Mouse (Mus musculus) cerebellum, postnatal 25 days (tissue): ENCODE data around the gene Clec12b.
"Not testable (repeated sequence)": the region's sequence is repeated elsewhere in the genome, so short reads cannot be mapped to it uniquely, and the experiment has no call there.

Experiments
- DNase-seq, 2 experiments: peaks; one replicate each; pipeline ENCODE4 v3.0.0; 2021; ENCODE audit warnings: mixed read lengths in 2 of 2

The Clec12b gene

DNA sequence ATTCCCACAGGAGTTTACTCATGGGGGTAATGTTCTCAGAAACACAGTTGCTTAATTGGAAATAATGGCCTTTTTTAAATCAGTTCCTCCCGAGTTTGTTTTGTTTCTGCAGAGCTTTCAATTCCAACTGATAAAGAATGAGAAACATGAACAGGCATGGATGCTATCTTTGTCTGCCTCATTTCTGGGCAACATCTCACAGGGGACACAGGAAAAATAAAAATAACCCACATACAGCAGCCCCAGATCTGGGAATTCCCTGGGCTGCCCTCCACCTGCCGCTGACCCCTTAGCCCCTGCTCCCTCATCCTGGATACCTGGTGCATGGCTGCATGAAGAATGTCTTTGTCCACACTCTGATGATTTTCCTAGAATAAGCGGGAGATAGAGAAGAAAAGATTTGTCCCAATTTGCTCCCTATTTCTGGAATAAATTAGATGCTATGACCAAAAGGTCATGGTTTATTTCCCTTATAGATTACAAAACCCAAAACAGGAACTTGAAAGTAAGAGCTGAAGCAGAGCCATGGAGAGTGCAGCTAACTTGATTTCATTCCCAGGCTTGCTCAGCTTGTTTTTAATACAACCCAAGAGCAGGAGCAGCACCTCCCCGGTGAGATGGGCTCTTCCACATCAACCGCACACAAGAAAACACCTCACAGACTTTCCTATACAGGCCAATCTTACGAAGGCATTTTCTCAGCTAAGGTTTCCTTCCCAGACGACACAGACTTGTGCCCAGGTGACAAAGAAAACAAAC is 16.1 kb downstream of the Clec12b start:
- no peak for DNase-seq

DNA sequence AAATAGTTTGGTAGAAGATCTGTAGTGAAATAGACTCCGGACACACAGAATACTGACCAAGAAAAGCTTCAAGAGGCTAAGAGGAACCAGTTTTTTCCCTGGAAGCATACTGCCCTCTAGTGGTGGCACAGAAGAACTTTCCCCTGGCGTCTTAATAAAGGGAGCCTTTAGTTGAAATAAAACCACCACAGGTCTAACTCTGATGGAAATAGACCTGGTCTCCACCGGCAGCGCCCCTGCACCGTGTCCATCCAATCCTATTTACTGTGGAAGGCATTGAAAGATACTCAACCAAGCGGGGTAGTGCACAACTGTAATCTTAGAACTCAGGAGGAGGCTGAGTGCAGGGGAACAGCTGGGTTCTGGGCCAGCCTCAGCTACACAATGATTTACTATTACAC is 19.7 kb downstream of the Clec12b start:
- peak; percentile 6 to 49 for DNase-seq

GRCm38 (mm10) chr6:129363942-129364341 is 21.7 kb downstream of the Clec12b start:
- DNase-seq, result no peak

GRCm38 (mm10) chr6:129359515-129359914 is 26.2 kb downstream of the Clec12b start:
- DNase-seq, result no peak

DNA sequence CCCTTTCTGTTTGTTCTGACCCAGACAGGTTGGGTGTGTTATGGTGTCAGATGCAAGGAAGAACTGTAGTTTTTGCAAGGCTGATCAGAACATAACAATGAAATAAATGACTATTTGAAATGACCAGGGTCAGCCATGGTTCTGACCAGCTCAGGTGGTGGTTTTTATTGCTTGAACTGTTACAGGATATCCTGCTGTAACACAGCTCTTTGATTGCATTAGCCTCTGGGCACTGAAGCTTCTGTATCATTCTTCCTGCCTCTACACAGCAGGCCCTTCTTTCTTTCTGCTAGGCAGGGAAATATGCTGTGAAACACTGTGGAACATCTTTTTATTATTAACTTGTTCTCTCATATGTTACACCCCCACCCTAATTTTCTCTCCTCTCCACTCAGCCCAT is 29.2 kb downstream of the Clec12b start:
- DNase-seq, result no peak

DNA sequence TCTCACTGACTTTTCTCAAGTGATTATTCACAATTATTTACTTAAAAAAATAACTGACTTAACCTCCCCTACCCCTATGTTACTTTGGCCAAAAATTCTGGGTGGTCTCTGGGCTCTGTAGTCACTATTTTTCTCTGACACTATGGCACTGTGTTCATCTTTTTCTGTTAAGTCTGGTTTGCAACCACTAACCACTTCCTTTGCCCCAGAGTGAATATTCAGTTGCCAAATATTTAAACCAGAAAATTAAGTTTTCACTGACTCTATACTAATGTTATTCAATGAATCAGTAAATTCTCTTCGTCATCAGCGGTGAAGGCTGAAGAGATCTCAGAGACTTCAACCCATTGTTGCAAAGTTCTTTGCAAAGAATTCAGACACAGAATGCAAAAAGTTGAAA is 29.9 kb downstream of the Clec12b start:
- DNase-seq, result no peak

- no peak for DNase-seq
These were observed 34.6 kb downstream of the Clec12b start for GRCm38 (mm10) chr6:129351091-129351490.

GRCm38 (mm10) chr6:129349524-129350352 is 35.9 kb downstream of the Clec12b start:
- DNase-seq, result no peak

DNA sequence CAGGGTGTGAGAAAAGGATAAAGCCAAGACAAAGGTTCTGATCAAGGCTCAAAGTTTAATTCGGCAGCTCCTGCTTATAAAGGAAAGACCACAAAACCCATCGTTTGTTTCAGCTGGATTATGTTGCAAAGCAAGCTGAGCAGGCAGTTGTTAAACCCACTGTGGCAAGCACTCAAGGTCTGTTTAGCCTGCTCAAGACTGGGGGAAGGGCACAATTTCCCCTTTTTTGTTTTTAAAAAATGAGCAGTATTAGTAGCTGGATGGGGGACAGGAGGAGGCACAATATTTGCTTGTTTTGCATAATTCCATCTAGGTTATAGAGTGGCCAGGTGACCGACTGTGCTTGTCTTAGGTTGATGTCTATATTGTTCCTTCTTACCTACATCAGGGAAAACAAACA is 41.3 kb downstream of the Clec12b start:
- DNase-seq, result no peak

GRCm38 (mm10) chr6:129342391-129342790 is 43.3 kb downstream of the Clec12b start, which contains the start of gene Clec12a:
Gene Clec12a (plus strand): TSS chr6:129342691.
- not testable (repeated sequence) for DNase-seq

GRCm38 (mm10) chr6:129337751-129338150 is 47.9 kb downstream of the Clec12b start:
- no peak for DNase-seq

- peak; percentile 8 to 42 for DNase-seq
These were observed 52.0 kb downstream of the Clec12b start for GRCm38 (mm10) chr6:129333674-129334078.

DNA sequence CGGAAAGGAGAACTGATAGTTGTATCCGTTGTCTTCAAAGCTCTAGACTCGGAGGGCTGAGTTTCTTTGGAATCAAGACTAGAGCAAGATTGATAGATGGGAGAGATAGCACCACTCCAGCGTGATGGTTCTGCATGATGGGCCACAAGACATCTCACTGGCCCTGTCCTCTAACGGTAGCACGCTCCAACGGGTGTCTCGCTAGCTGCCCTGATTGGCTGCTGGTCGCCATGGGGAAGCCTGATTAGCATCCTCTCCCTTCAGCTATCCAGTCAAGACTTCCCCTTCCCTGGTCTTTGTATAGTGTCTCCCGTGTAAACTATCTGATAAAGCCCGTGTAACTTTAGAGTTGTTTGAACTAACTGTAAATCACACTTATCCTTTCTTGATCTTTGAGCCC is 54.1 kb downstream of the Clec12b start, which contains the start of gene 4922502D21Rik:
Gene 4922502D21Rik, minus strand, starts transcription at position 187 of the 400 bp plus-strand sequence.
- DNase-seq, result no peak

DNA sequence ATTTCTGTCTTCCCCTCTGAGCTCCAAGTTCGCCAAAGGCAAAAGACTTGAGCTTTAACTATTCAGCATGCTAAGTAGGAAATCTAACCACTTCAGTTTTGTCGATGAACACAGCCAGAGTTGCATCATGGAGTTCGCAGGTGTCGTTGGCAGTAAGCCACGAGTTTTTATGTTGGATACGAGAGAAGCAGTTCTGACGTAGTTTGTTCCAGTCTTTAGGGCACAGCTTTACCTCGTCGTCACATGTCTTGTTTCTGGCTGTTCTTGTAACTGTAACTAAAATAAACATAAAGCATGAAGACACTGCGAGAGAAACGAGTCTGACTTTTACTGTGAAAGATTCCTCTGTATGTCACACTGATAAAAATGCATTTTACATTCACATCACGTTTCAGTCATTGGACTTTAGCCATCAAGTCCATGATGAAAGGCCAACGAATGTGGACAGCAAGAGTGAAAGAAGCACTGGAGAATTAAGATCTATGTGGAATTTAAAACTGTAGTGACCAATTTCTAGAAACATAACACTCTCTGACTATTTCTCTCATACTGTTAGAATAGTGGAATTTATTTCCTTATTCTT is 59.0 kb downstream of the Clec12b start:
- no peak for DNase-seq

DNA sequence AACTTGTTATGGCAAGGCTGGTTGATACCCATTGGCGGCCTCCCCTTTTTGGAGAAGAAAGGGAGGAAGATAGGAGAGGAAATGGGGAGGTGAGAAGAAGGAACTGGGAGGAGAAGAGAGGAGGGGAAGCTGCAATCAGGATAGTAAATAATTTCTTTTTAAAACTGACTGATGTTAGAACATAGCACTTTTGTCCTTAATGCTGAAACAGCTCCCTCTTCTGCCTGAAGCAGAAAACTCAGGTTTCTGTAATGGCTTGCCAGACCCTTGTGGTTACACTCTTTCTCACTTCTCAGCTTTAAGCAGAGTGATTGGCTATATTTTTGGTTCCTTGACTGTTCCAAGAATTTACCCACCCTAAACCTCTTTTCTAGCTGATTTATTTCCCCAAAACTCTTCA is 59.7 kb downstream of the Clec12b start:
- no peak for DNase-seq
